Mouse (Mus musculus) testis, adult 2 months (tissue): ENCODE measurements around the gene Trim75. TPM values are rescaled to one million over a fixed set of nuclear protein-coding genes. Genes with fewer than 3 reads are reported as not detected.

Experiments used
- H3K27ac ChIP-seq: fragments of 200-500 bp; 2 replicates; pipeline ENCODE4 v1.5.1; 2012; ENCODE audit warnings: low read depth, low read length; ENCODE audit not compliant: control insufficient read depth, insufficient read depth
- H3K27me3 ChIP-seq: fragments of 200-500 bp; 2 replicates; pipeline ENCODE4 v1.6.1; 2012; ENCODE audit warnings: mild to moderate bottlenecking, low read length, moderate library complexity; ENCODE audit not compliant: control insufficient read depth, insufficient read depth
- H3K36me3 ChIP-seq: fragments of 200-500 bp; 2 replicates; pipeline ENCODE4 v1.6.1; 2012; ENCODE audit warnings: mild to moderate bottlenecking, low read length; ENCODE audit not compliant: control insufficient read depth, insufficient read depth
- H3K4me1 ChIP-seq: fragments of 200-500 bp; 2 replicates; pipeline ENCODE4 v1.6.1; 2012; ENCODE audit warnings: low read length; ENCODE audit not compliant: control insufficient read depth, insufficient read depth
- H3K4me3 ChIP-seq: fragments of 200-500 bp; 2 replicates; pipeline ENCODE4 v1.5.1; 2012; ENCODE audit warnings: low read depth, mild to moderate bottlenecking, low read length, moderate library complexity, mixed read lengths; ENCODE audit not compliant: control insufficient read depth
- CTCF ChIP-seq: fragments of 200-500 bp; IDR thresholded peaks from 2 replicates; pipeline ENCODE4 v1.5.1; 2012; ENCODE audit warnings: low read depth, mild to moderate bottlenecking, inconsistent platforms, low read length, moderate library complexity; ENCODE audit not compliant: control insufficient read depth, insufficient read depth, insufficient replicate concordance
- POLR2A ChIP-seq: fragments of 200-500 bp; IDR thresholded peaks from 2 replicates; pipeline ENCODE4 v1.6.1; 2012; ENCODE audit warnings: low read depth, mild to moderate bottlenecking, inconsistent platforms, low read length, moderate library complexity; ENCODE audit not compliant: control insufficient read depth
- polyA plus RNA-seq: library from polyadenylated mRNA; depleted of rRNA; stranded (reverse); fragments of >200 nt; gene quantifications from 2 replicates; pipeline ENCODE4 v1.2.3, GENCODE M21; 2012; rRNA removed

Trim75 gene
- polyA plus RNA-seq, 1 experiment = not detected

GRCm38 (mm10) chr8:64944831-64945230 is 42.8 kb downstream of the Trim75 start:
- no peaks in the 10 kb centered on the region for H3K27me3 ChIP-seq
- H3K36me3 ChIP-seq = no peaks in the 10 kb centered on the region
- no peak overlapping the region for H3K4me3 ChIP-seq
- H3K27ac ChIP-seq = no peak overlapping the region
- TF ChIP-seq POLR2A = no peak
- TF ChIP-seq CTCF = no peak
- H3K4me1 ChIP-seq = peaks cover 7% of the 10 kb centered on the region

GRCm38 (mm10) chr8:64942946-64943345 is 44.7 kb downstream of the Trim75 start:
- Histone ChIP-seq H3K36me3 (no peaks in the 10 kb centered on the region), H3K27me3 (no peaks in the 10 kb centered on the region), H3K4me1 (peaks cover 9% of the 10 kb centered on the region), H3K4me3 (no peak overlapping the region), H3K27ac (no peak overlapping the region)
- TF ChIP-seq CTCF = no peak
- no peak for TF ChIP-seq POLR2A

GRCm38 (mm10) chr8:64941495-64941894 is 46.1 kb downstream of the Trim75 start:
- Histone ChIP-seq H3K27ac (no peak overlapping the region), H3K36me3 (no peaks in the 10 kb centered on the region), H3K4me3 (no peak overlapping the region), H3K27me3 (no peaks in the 10 kb centered on the region), H3K4me1 (peaks cover 6% of the 10 kb centered on the region)
- TF ChIP-seq CTCF (peak; percentile 63; the same call in 1 of the 2 replicates), POLR2A (no peak)

- H3K4me1 ChIP-seq = peaks cover 6% of the 10 kb centered on the region
- H3K27me3 ChIP-seq = no peaks in the 10 kb centered on the region
- TF ChIP-seq CTCF (no peak), POLR2A (no peak)
- H3K36me3 ChIP-seq = no peaks in the 10 kb centered on the region
- H3K27ac ChIP-seq = no peak overlapping the region
- H3K4me3 ChIP-seq = no peak overlapping the region
Measured at GRCm38 (mm10) chr8:64941019-64941418, 46.6 kb downstream of the Trim75 start.

GRCm38 (mm10) chr8:64934997-64935396 is 52.6 kb downstream of the Trim75 start:
- TF ChIP-seq CTCF (no peak), POLR2A (no peak)
- H3K27me3 ChIP-seq = no peaks in the 10 kb centered on the region
- H3K4me1 ChIP-seq = peaks cover 2% of the 10 kb centered on the region; the same call in 1 of the 2 replicates
- H3K36me3 ChIP-seq = no peaks in the 10 kb centered on the region
- no peak overlapping the region for H3K27ac ChIP-seq
- H3K4me3 ChIP-seq = no peak overlapping the region

Other genes with a start within 250 kb of the Trim75 start
- gene Klhl2, start 137.8 kb downstream of the Trim75 start, polyA plus RNA-seq = 2.3 and 2.5 TPM in 2 replicates
- 19.9 TPM in 2 replicates for gene Tmem192, start 40.6 kb downstream of the Trim75 start, polyA plus RNA-seq
- 0.06 TPM in 1 of 2 replicates, not detected in the other for gene Trim61, start 30.7 kb upstream of the Trim75 start, polyA plus RNA-seq
- gene Trim60, start 30.8 kb upstream of the Trim75 start, polyA plus RNA-seq = 0.05 TPM in 1 of 2 replicates, not detected in the other
- not detected in 2 replicates for gene Apela, start 49.5 kb upstream of the Trim75 start, polyA plus RNA-seq
- gene Gm10663, start 87.2 kb upstream of the Trim75 start, polyA plus RNA-seq = not detected in 2 replicates
- gene BC030870, start 141.7 kb upstream of the Trim75 start, polyA plus RNA-seq = not detected in 2 replicates